Mouse (Mus musculus) CH12.LX (cell line): ENCODE results near the gene Fam117a.

Experiments
- BHLHE40 ChIP-seq: IDR thresholded peaks from 2 replicates; pipeline ENCODE4 v1.6.1; 2011; ENCODE audit warnings: mild to moderate bottlenecking, low read depth, low read length, improper control_type of control experiment
- KAT2A ChIP-seq: IDR thresholded peaks from 2 replicates; pipeline ENCODE4 v1.6.1; 2012; ENCODE audit warnings: low read length, improper control_type of control experiment, inconsistent platforms; ENCODE audit not compliant: insufficient replicate concordance

- TF ChIP-seq KAT2A = no peak
- no peak for TF ChIP-seq BHLHE40
Observed at GRCm38 (mm10) chr11:95393500-95393816, 56.6 kb downstream of the Fam117a start.
